Mouse (Mus musculus) CH12.LX (cell line): ENCODE results near the gene Ttll11. TPM values are rescaled to one million over a fixed set of nuclear protein-coding genes. Genes with fewer than 3 reads are reported as not detected.

Source experiments
- DNase-seq: peaks from one replicate; pipeline ENCODE4 v3.0.0-alpha.2; 2013; ENCODE audit errors: extremely low read depth
- H3K27ac ChIP-seq: 2 replicates; pipeline ENCODE4 v1.5.1; 2012; ENCODE audit warnings: low read depth, mild to moderate bottlenecking, control low read depth, moderate library complexity; ENCODE audit not compliant: insufficient read depth
- H3K27me3 ChIP-seq: replicated peaks from 2 replicates; pipeline ENCODE3; 2012; ENCODE audit warnings: inconsistent platforms
- H3K36me3 ChIP-seq, 2 experiments: replicated peaks in 1 of 2; 2 replicates each; pipeline versions ENCODE3 to v1.6.1; 2012; ENCODE audit warnings: inconsistent platforms in 1 of 2, low read length in 1 of 2, mild to moderate bottlenecking in 1 of 2, mixed read lengths in 1 of 2, moderate library complexity in 1 of 2; ENCODE audit not compliant: control insufficient read depth in 1 of 2, insufficient read depth in 1 of 2
- H3K4me1 ChIP-seq, 2 experiments: 2 replicates each; pipeline ENCODE4 v1.6.1; 2012; ENCODE audit warnings: inconsistent platforms in 1 of 2, moderate library complexity in 1 of 2; ENCODE audit not compliant: insufficient read depth in 2 of 2, control insufficient read depth in 1 of 2
- H3K4me2 ChIP-seq: 2 replicates; pipeline ENCODE4 v1.6.1; 2012; ENCODE audit warnings: low read depth, mild to moderate bottlenecking, control low read depth; ENCODE audit not compliant: poor library complexity, insufficient read depth, severe bottlenecking
- H3K4me3 ChIP-seq, 3 experiments: fragments of 150-350 bp in 1 of 3; sonication (generic) in 1 of 3; replicated peaks in 1 of 3; 2 replicates each; pipeline versions ENCODE3 to v1.5.1; 2011 to 2012; ENCODE audit warnings: low read depth in 2 of 3, low read length in 2 of 3, mild to moderate bottlenecking in 2 of 3, moderate library complexity in 2 of 3, control low read depth in 1 of 3, improper control_type of control experiment in 1 of 3, inconsistent platforms in 1 of 3, mixed read lengths in 1 of 3; ENCODE audit not compliant: poor library complexity in 1 of 3
- H3K79me2 ChIP-seq: replicated peaks from 2 replicates; pipeline ENCODE4 v1.6.1; 2012; ENCODE audit warnings: mild to moderate bottlenecking, moderate library complexity; ENCODE audit not compliant: control insufficient read depth, poor library complexity, insufficient read depth, severe bottlenecking; ENCODE audit errors: extremely low read depth
- H3K9ac ChIP-seq: 2 replicates; pipeline ENCODE4 v1.6.1; 2012; ENCODE audit warnings: low read depth, mild to moderate bottlenecking, control low read depth, moderate library complexity; ENCODE audit not compliant: insufficient read depth
- H3K9me3 ChIP-seq: replicated peaks from 2 replicates; pipeline ENCODE3; 2012; ENCODE audit warnings: low read length, inconsistent platforms, mixed read lengths
- E2F4 ChIP-seq: IDR thresholded peaks from 2 replicates; pipeline ENCODE4 v1.6.1; 2011; ENCODE audit warnings: low read depth, low read length, improper control_type of control experiment; ENCODE audit not compliant: insufficient replicate concordance
- ELF1 ChIP-seq: IDR thresholded peaks from 2 replicates; pipeline ENCODE4 v1.6.1; 2014; ENCODE audit warnings: low read depth, mild to moderate bottlenecking, inconsistent platforms, low read length, improper control_type of control experiment
- EP300 ChIP-seq: IDR thresholded peaks from 2 replicates; pipeline ENCODE4 v1.6.1; 2011; ENCODE audit warnings: low read length, improper control_type of control experiment
- HCFC1 ChIP-seq: IDR thresholded peaks from 2 replicates; pipeline ENCODE4 v1.6.1; 2012; ENCODE audit warnings: low read depth, mild to moderate bottlenecking, inconsistent platforms, low read length, improper control_type of control experiment
- JUN ChIP-seq: IDR thresholded peaks from 2 replicates; pipeline ENCODE4 v1.6.1; 2011; ENCODE audit warnings: low read depth, mild to moderate bottlenecking, low read length, improper control_type of control experiment, moderate library complexity; ENCODE audit not compliant: insufficient read depth
- MAZ ChIP-seq: IDR thresholded peaks from 2 replicates; pipeline ENCODE4 v1.6.1; 2012; ENCODE audit warnings: low read depth, mild to moderate bottlenecking, inconsistent platforms, low read length, improper control_type of control experiment, moderate library complexity
- MEF2A ChIP-seq: IDR thresholded peaks from 2 replicates; pipeline ENCODE4 v1.6.1; 2014; ENCODE audit warnings: low read depth, mild to moderate bottlenecking, inconsistent platforms, low read length, improper control_type of control experiment, borderline replicate concordance
- NELFE ChIP-seq: IDR thresholded peaks from 2 replicates; pipeline ENCODE4 v1.6.1; 2011; ENCODE audit warnings: low read depth, low read length, improper control_type of control experiment
- NRF1 ChIP-seq: IDR thresholded peaks from 2 replicates; pipeline ENCODE4 v1.6.1; 2014; ENCODE audit warnings: low read depth, mild to moderate bottlenecking, inconsistent platforms, low read length, improper control_type of control experiment, moderate library complexity
- POLR2A ChIP-seq: IDR thresholded peaks from 2 replicates; pipeline ENCODE4 v1.6.1; 2011; ENCODE audit warnings: low read depth, mild to moderate bottlenecking, improper control_type of control experiment, low read length
- UBTF ChIP-seq: IDR thresholded peaks from 2 replicates; pipeline ENCODE4 v1.6.1; 2012; ENCODE audit warnings: low read depth, mild to moderate bottlenecking, inconsistent platforms, low read length, improper control_type of control experiment, moderate library complexity
- USF2 ChIP-seq: conservative IDR thresholded peaks from 2 replicates; pipeline ENCODE4 v1.6.1; 2011; ENCODE audit warnings: low read depth, low read length, improper control_type of control experiment
- dilution Hi-C: fragments of 300-500 bp; cut with MboI; formaldehyde crosslinking; loops from 2 replicates; pipeline ENCODE4 v1.14.3; 2020; ENCODE audit warnings: low sequenced_read_pairs; ENCODE audit not compliant: extremely low pct_unique_long_range_greater_than_20kb, extremely low pct_ligation_motif_present
- in situ Hi-C: fragments of 300-500 bp; cut with MboI; formaldehyde crosslinking; loops from 3 replicates; pipeline ENCODE4 v1.14.3; 2019; ENCODE audit warnings: low sequenced_read_pairs, low pct_ligation_motif_present, low pct_unique_long_range_greater_than_20kb, mixed read lengths
- polyA plus RNA-seq: library from polyadenylated mRNA; unstranded; fragments of >175 nt; gene quantifications from 2 replicates; pipeline ENCODE4 v1.2.1, GENCODE M21; 2012; ENCODE audit warnings: low read depth; ENCODE audit not compliant: insufficient read length
- total RNA-seq, 2 experiments: library from RNA; depleted of rRNA; stranded (reverse); fragments of 300-350 nt in 1 of 2; fragments of >200 nt in 1 of 2; gene quantifications; 2 replicates each; pipeline ENCODE4 v1.2.3; 2012 to 2014

Gene Ttll11
- total and polyA plus RNA-seq, 3 experiments = 0.04 to 0.31 (median 0.11) TPM

- H3K79me2 ChIP-seq = no peaks in the 10 kb centered on the region
- no peak overlapping the region for H3K4me2 ChIP-seq
- H3K27ac ChIP-seq = no peak overlapping the region
- peaks cover 2% of the 10 kb centered on the region for H3K27me3 ChIP-seq
- H3K4me1 ChIP-seq = peaks cover 15 to 45% of the 10 kb centered on the region in 2 experiments
- H3K36me3 ChIP-seq = no peaks in the 10 kb centered on the region
- no peak for DNase-seq
- H3K4me3 ChIP-seq = no peak overlapping the region
- TF ChIP-seq JUN (no peak), USF2 (no peak), NELFE (no peak), NRF1 (no peak), MEF2A (no peak), E2F4 (no peak), EP300 (no peak), MAZ (no peak)
- H3K9me3 ChIP-seq = no peaks in the 10 kb centered on the region
- dilution Hi-C loops (no loop called here), in situ Hi-C loops (no loop called here)
- no peak overlapping the region for H3K9ac ChIP-seq
Measured at GRCm38 (mm10) chr2:35751781-35752505, 227.8 kb downstream of the Ttll11 start.

DNA sequence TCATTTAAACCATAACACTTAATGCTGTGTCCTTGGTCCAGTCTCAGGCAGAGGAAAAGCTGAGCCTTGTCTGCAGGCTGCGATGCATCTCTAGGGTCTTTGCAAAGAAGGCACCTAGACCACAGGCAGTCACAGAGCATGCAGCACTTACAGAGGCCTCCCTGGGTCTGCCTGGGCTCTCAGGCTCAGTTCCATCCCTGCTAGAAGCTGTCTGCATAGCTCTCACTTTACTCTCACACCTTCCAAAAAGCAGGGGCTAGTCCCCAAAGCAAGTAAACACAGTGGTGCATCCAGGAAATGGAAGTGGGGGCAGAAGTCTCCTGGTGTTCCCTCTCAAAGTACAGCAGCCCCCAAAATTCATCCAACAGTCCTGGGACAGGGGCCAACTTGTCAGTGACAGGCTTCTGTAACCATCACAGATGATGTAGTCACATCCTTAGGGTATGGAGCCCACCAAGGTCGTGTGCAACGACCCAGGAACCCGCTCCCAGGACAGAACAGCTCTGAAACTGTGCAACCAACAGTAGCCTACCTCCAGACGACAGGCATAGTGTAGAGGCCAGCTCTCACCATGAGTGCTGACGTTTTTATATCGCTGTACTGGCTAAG, 229.1 kb downstream of the Ttll11 start:
- Histone ChIP-seq H3K27me3 (peaks cover 2% of the 10 kb centered on the region), H3K4me3 (no peak overlapping the region), H3K27ac (no peak overlapping the region), H3K4me2 (no peak overlapping the region), H3K79me2 (no peaks in the 10 kb centered on the region), H3K9ac (no peak overlapping the region), H3K9me3 (no peaks in the 10 kb centered on the region), H3K36me3 (no peaks in the 10 kb centered on the region), H3K4me1 (peaks cover 5 to 37% of the 10 kb centered on the region in 2 experiments)
- DNase-seq = no peak
- dilution Hi-C loops = no loop called here
- no peak for TF ChIP-seq ELF1
- no peak for TF ChIP-seq HCFC1
- TF ChIP-seq POLR2A = no peak
- TF ChIP-seq UBTF = no peak
- TF ChIP-seq NRF1 = no peak
- in situ Hi-C loops = no loop called here
